Mouse (Mus musculus) thymus, postnatal 14 days (tissue): ENCODE data around the gene Coq7.

Source experiments
- DNase-seq: peaks from one replicate; pipeline ENCODE4 v3.0.0; 2021

Gene Coq7

GRCm38 (mm10) chr7:118493892-118494291 lies 39.3 kb downstream of the Coq7 start:
- DNase-seq, result no peak

- DNase-seq, result peak; percentile 66
These were observed 41.6 kb downstream of the Coq7 start, which contains the start of gene Itpripl2 for GRCm38 (mm10) chr7:118491431-118492147. TSS of gene Itpripl2 (minus strand) at chr7:118491975.

DNA sequence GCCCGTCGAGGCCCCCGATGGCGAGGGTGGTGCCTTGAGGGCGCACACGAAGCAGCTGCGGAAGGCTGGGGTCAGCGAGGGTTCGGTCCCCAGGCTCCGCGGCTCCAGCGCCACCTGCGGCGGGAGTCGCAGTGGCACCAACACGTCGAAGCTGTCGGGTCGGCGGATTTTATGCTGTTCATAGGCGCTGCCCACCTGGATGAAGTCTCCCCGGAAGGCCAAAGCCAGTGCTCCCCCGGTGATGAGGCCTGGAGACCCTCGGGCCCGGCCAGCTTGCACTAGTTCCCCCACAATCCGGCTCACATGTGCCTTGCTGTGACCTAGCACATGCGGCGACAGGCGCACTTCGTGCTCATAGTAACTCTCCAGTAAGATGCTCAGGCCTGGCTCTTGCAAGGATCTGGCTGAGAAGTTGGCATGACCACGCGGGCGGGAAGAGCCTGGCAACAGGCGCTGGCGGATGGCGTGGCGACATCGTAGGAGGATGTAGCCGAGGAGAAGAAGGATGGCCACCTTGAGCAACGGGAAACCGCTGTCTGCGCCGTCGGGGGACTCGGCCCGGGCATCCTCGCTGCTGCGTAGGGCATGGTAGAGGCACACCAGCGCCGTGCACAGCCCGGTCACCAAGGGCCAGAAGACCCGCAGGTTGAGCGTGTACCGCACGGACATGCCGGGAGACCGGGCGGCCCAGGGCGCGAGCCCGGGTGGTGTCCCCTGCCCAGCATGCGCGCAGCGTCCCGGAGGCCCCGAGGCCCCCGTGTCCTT lies 42.3 kb downstream of the Coq7 start:
- DNase-seq, result peak; percentile 3

GRCm38 (mm10) chr7:118489706-118490665 lies 43.2 kb downstream of the Coq7 start:
- DNase-seq, result no peak

DNA sequence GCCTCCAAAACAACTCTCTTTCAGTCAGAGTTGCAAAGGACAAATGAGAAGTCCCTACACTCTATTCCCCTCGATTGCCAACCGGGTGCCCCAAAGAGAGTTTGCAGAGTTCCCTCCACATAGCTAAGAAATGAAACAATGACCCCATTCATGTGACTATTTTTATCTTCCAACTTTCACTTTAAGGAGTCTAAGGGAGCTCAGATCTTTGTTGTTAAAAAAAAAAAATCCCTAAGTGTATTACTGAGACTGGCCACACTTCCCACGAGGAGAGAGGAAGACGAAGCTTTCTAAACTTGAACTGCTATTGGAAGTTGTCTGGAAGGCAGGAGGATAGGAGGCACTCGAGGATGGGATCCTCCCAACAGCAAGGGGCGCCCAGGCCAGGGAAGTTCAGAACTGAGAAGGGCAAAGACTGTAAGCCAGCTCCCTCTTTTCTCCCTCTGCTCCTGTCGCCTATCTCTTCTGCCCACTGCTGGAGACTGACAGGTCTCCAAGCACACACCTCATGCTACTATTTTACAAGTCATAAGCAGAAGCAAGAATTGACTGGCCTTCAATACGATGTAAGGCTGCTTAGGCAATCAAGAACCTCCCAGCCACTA lies 45.0 kb downstream of the Coq7 start:
- DNase-seq, result no peak

DNA sequence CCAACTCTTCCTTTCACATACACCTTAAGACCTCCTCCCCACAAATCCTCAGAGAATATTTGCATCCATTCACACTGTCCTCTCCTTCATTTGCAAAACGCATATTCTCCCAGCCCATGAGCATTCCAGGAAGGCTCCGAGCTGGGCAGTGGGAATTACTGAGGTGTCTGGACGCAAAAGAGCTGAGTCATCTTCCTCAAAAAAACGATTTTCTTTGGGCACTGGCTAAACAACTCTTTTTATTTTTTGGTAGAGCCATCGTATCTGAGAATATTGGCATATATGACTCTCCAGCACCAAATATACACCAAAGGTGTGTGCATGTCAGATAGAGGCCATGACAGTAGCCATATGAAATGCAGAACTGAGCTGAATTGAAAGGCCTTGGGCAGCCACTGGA lies 46.2 kb downstream of the Coq7 start:
- DNase-seq, result no peak

DNA sequence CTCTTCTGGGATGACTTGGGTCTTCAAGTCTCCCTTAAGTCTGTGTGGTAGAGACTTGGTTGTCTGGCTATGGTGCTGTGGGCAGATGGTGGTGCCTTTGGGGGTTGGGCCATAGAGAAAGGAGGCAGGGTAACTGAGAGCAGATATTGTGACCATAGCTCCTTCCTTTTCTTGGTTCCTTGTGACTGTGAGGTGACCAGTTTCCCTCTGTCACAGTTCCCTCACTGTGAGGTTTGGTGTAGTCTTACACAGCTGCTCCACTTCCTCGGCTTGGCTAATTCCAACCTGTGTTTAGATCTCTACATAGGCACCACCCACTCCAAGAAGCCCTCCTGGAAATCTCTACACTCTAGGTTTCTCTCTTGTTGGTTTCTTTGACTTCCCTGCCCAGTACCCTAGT lies 49.2 kb downstream of the Coq7 start:
- DNase-seq, result no peak

GRCm38 (mm10) chr7:118482001-118482400 lies 51.2 kb downstream of the Coq7 start:
- DNase-seq, result no peak

- no peak for DNase-seq
These were observed 51.9 kb downstream of the Coq7 start for GRCm38 (mm10) chr7:118481047-118481810.

- no peak for DNase-seq
These were observed 52.9 kb downstream of the Coq7 start for GRCm38 (mm10) chr7:118480160-118480709.

DNA sequence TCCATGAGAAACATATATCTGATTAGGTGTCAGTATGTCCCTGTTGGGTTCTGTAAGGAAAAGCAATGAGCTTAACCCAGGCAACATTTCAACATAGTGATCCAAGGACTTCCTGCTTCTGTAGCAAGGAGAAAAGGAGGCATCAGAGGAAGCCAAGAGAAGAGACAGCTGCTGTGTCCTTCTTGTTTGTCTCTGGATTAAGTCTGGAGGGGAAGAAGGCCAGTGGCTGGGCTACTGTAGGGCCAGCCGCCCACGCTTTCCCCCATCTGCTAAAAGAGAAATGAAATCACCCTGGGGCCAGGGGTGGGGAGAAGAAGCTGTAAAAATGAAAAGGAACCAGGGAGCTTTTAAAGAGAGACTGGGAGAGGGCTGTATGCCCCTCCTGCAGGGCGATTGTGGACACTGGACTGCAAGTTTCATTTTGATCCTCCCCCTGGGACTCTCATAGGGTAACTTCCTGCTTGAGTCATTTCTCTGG lies 54.3 kb downstream of the Coq7 start:
- no peak for DNase-seq

DNA sequence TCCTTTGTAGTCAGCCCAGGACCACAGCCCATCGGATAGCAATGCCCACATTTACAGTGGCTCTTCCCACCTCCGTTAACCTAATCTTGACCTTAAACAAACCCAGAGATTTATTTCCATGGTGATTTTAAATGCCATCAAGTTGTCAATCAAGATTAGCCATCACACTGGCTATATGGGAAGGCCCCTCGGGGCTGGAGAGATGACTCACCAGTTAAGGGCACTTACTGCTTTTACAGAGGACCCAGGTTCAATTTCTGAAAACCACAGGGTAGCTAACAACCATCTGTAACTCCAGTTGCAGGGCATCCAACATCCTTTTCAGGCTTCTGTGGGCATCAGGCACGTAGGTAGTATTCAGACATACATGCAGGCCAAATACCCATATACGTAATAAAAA lies 56.7 kb downstream of the Coq7 start:
- DNase-seq, result no peak

DNA sequence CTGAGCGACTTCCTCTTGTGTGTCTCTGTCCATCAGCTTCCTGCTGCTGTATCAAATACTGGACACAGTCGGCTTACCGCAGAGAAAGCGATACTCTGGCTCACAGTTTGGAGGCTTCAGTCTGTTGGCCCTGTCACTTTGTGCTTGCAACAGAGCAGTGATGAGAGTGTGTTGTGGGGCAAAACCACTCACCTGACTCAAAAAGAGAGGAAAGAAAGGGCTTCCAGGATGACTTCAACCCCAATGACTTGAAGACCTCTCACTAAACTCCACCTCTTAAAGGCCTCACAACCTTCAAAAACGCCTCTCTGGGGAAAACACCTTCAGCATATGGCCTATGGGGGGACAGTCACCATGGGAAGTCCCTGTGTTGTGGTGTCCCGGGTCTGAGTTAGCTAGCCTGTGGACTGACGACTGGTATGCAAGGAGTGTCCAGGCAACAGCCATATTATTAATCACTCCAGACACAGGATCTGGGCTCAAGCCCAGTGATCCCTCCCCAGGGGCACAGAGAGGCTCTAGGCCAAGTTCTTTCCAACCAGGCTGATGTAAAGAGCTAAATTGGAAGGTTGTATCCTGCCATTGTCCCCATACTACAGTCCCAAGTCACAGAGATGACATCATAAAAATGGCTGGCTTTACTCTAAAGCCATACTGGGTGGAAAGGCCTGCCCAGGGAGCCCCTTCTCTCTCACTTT lies 58.0 kb downstream of the Coq7 start:
- DNase-seq, result no peak

- no peak for DNase-seq
These were observed 60.3 kb downstream of the Coq7 start for GRCm38 (mm10) chr7:118472886-118473285.

- DNase-seq, result no peak
These were observed 65.1 kb downstream of the Coq7 start for GRCm38 (mm10) chr7:118468060-118468459.

- no peak for DNase-seq
These were observed 68.7 kb downstream of the Coq7 start for GRCm38 (mm10) chr7:118464432-118464831.

DNA sequence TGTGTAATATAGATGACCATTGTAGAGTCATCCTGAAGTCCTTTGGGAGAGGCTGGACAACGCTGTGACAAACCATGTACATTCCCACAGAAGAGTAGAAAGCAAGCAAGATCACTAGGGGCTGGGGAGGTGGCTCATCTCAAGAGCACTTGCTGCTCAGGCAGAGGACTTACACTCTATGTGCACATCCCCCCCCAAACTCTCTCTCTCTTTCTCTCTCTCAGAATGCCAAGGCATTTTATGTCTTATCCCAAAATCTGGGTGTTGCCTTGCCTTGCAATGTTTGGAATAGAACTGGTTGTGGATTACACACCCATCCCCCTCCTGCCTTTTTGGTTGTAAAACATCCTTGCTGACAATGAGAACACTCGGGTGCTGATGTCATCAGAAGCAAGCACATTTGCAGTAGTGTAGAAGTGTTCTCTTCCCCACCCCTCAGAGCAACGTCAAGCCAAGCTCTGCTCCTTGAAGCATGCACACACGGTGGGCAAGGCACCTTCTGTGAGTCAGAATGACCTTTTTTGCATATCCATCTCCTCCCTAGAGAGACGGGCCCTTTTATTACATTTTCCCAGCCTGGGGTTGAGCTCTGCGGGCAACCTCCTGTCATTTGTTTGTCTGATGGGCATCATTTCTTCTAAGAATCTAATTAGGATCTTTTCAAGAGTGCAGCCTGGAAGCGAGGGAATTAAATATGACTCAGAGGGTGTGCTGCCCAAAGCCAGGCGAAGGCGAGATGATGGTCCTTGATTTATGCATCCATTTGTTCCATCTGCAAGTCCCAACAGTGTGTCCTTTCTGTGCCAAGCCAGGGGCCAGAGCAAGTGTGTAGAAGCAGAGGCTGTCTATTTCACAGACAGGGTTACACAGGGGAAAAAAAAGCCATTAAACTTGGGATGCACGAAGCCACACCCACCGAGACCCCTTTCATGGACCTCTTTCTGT lies 70.1 kb downstream of the Coq7 start:
- DNase-seq, result no peak

GRCm38 (mm10) chr7:118461400-118462136 lies 71.6 kb downstream of the Coq7 start:
- DNase-seq, result no peak
